Mouse (Mus musculus) embryonic fibroblast, embryonic 13.5 days (primary cell): ENCODE data around the gene Pde4d. TPM values are rescaled to one million over a fixed set of nuclear protein-coding genes. Genes with fewer than 3 reads are reported as not detected.

Experiments used
- H3K27ac ChIP-seq: 2 replicates; pipeline ENCODE4 v1.5.1; 2012; ENCODE audit warnings: low read length, control low read depth, inconsistent platforms; ENCODE audit not compliant: insufficient read depth
- H3K4me1 ChIP-seq: 2 replicates; pipeline ENCODE4 v1.6.1; 2011; ENCODE audit warnings: low read length; ENCODE audit not compliant: control insufficient read depth, insufficient read depth
- H3K4me3 ChIP-seq: 2 replicates; pipeline ENCODE4 v1.5.1; 2011; ENCODE audit warnings: mild to moderate bottlenecking, control low read depth, low read length; ENCODE audit not compliant: insufficient read depth
- CTCF ChIP-seq: IDR thresholded peaks from 2 replicates; pipeline ENCODE4 v1.5.1; 2011; ENCODE audit warnings: mild to moderate bottlenecking, control low read depth, low read length, moderate library complexity, borderline replicate concordance; ENCODE audit not compliant: insufficient read depth
- POLR2A ChIP-seq: IDR thresholded peaks from 2 replicates; pipeline ENCODE4 v1.6.1; 2011; ENCODE audit warnings: low read depth, mild to moderate bottlenecking, control low read depth, low read length, moderate library complexity
- polyA plus RNA-seq: library from polyadenylated mRNA; stranded (reverse); fragments of >200 nt; gene quantifications from 2 replicates; pipeline ENCODE4 v1.2.4, GENCODE M21; 2011; ENCODE audit warnings: low read depth; ENCODE audit not compliant: missing spikeins, insufficient read length

The Pde4d gene
- polyA plus RNA-seq, 1 experiment: 26.9 TPM

GRCm38 (mm10) chr13:109644086-109644485 lies 1194.3 kb downstream of the Pde4d start:
- no peak for TF ChIP-seq POLR2A
- TF ChIP-seq CTCF: no peak
- Histone ChIP-seq H3K4me3 (no peak overlapping the region), H3K27ac (no peak overlapping the region), H3K4me1 (peaks cover 8% of the 10 kb centered on the region)

GRCm38 (mm10) chr13:109645284-109645909 lies 1195.6 kb downstream of the Pde4d start:
- peaks cover 8% of the 10 kb centered on the region for H3K4me1 ChIP-seq
- TF ChIP-seq POLR2A (no peak), CTCF (no peak)

GRCm38 (mm10) chr13:109645910-109646284 lies 1196.1 kb downstream of the Pde4d start:
- TF ChIP-seq POLR2A (no peak), CTCF (no peak)
- Histone ChIP-seq H3K4me3 (no peak overlapping the region), H3K27ac (no peak overlapping the region), H3K4me1 (peaks cover 8% of the 10 kb centered on the region)

More at GRCm38 (mm10) chr13:109645284-109645909, 1195.6 kb downstream of the Pde4d start:
- Histone ChIP-seq H3K4me3 (no peak overlapping the region), H3K27ac (no peak overlapping the region)

GRCm38 (mm10) chr13:109646597-109647232 lies 1197.0 kb downstream of the Pde4d start:
- Histone ChIP-seq H3K4me1 (peaks cover 8% of the 10 kb centered on the region), H3K4me3 (no peak overlapping the region), H3K27ac (no peak overlapping the region)
- TF ChIP-seq CTCF (no peak), POLR2A (no peak)

- no peak overlapping the region for H3K4me3 ChIP-seq
- TF ChIP-seq CTCF (no peak), POLR2A (no peak)
- H3K4me1 ChIP-seq: peaks cover 16% of the 10 kb centered on the region
- peak overlapping the region; percentile 48; the same call in 1 of the 2 replicates for H3K27ac ChIP-seq
These were observed 1197.9 kb downstream of the Pde4d start for GRCm38 (mm10) chr13:109647479-109648199.

- TF ChIP-seq CTCF (no peak), POLR2A (no peak)
- Histone ChIP-seq H3K4me1 (peaks cover 17% of the 10 kb centered on the region), H3K27ac (peak overlapping the region; percentile 41; the same call in 1 of the 2 replicates), H3K4me3 (no peak overlapping the region)
These were observed 1198.6 kb downstream of the Pde4d start for GRCm38 (mm10) chr13:109648311-109648710.

- Histone ChIP-seq H3K4me1 (peaks cover 16% of the 10 kb centered on the region), H3K4me3 (no peak overlapping the region), H3K27ac (peak overlapping the region; percentile 97)
- no peak for TF ChIP-seq POLR2A
- TF ChIP-seq CTCF: no peak
These were observed 1202.2 kb downstream of the Pde4d start for GRCm38 (mm10) chr13:109651790-109652605.

- TF ChIP-seq POLR2A: no peak
- TF ChIP-seq CTCF: no peak
- H3K27ac ChIP-seq: peak overlapping the region; percentile 97
- H3K4me3 ChIP-seq: no peak overlapping the region
- H3K4me1 ChIP-seq: peaks cover 16% of the 10 kb centered on the region
These were observed 1202.9 kb downstream of the Pde4d start for GRCm38 (mm10) chr13:109652631-109653030.

- no peak overlapping the region for H3K4me3 ChIP-seq
- H3K27ac ChIP-seq: no peak overlapping the region
- TF ChIP-seq CTCF (no peak), POLR2A (no peak)
- peaks cover 17% of the 10 kb centered on the region for H3K4me1 ChIP-seq
These were observed 1205.6 kb downstream of the Pde4d start for GRCm38 (mm10) chr13:109655390-109655789.
